Mouse (Mus musculus) adrenal gland, postnatal 25 days (tissue): ENCODE data around the gene Gm10135. TPM values are rescaled to one million over a fixed set of nuclear protein-coding genes. Genes with fewer than 3 reads are reported as not detected.
"Not testable (repeated sequence)": the region's sequence is repeated elsewhere in the genome, so short reads cannot be mapped to it uniquely, and the experiment has no call there.

ENCODE experiments used
- DNase-seq: peaks from one replicate; pipeline ENCODE4 v3.0.0; 2021; ENCODE audit warnings: mixed read lengths
- total RNA-seq: library from RNA; stranded (reverse); gene quantifications from 2 replicates; pipeline ENCODE4 v1.2.3, GENCODE M21; 2021

Gm10135 gene
- total RNA-seq, 1 experiment from 2014 or later = not detected

- DNase-seq = no peak
Measured at GRCm38 (mm10) chr5:72960096-72960495, 14.4 kb downstream of the Gm10135 start.

- peak; percentile 7 for DNase-seq
Measured at GRCm38 (mm10) chr5:72957281-72957680, 17.2 kb downstream of the Gm10135 start.

- DNase-seq = peak; percentile 26
Measured at GRCm38 (mm10) chr5:72953996-72954604, 20.4 kb downstream of the Gm10135 start.

GRCm38 (mm10) chr5:72950252-72950651 is 24.2 kb downstream of the Gm10135 start:
- no peak for DNase-seq

- DNase-seq = no peak
Measured at GRCm38 (mm10) chr5:72948136-72948535, 26.4 kb downstream of the Gm10135 start.

GRCm38 (mm10) chr5:72940906-72941432 is 33.5 kb downstream of the Gm10135 start:
- no peak for DNase-seq

GRCm38 (mm10) chr5:72939311-72939710 is 35.2 kb downstream of the Gm10135 start:
- no peak for DNase-seq

- DNase-seq = not testable (repeated sequence)
Measured at GRCm38 (mm10) chr5:72938421-72938820, 36.1 kb downstream of the Gm10135 start.

GRCm38 (mm10) chr5:72933026-72933675 is 41.4 kb downstream of the Gm10135 start:
- DNase-seq = no peak

- no peak for DNase-seq
Measured at GRCm38 (mm10) chr5:72927074-72927473, 47.4 kb downstream of the Gm10135 start.

GRCm38 (mm10) chr5:72922796-72923195 is 51.7 kb downstream of the Gm10135 start:
- no peak for DNase-seq

GRCm38 (mm10) chr5:72921171-72921570 is 53.3 kb downstream of the Gm10135 start:
- DNase-seq = no peak

- no peak for DNase-seq
Measured at GRCm38 (mm10) chr5:72920416-72920815, 54.1 kb downstream of the Gm10135 start.

GRCm38 (mm10) chr5:72916851-72917250 is 57.7 kb downstream of the Gm10135 start:
- no peak for DNase-seq

- no peak for DNase-seq
Measured at GRCm38 (mm10) chr5:72916048-72916447, 58.5 kb downstream of the Gm10135 start.

Other genes with a start within 250 kb of the Gm10135 start
- gene Txk, start 221.9 kb downstream of the Gm10135 start, total RNA-seq = not detected in 2 replicates
- gene Tec, start 106.2 kb downstream of the Gm10135 start, total RNA-seq = 2.1 and 2.3 TPM in 2 replicates
- gene Slain2, start 60.4 kb downstream of the Gm10135 start, total RNA-seq = 57.9 and 59.1 TPM in 2 replicates
- gene Slc10a4, start 32.2 kb upstream of the Gm10135 start, total RNA-seq = 6.4 and 9.1 TPM in 2 replicates